Mouse (Mus musculus) kidney, adult 2 months (tissue): ENCODE results near the gene Eif4g3.

Experiments used
- CTCF ChIP-seq: fragments of 200-500 bp; conservative IDR thresholded peaks from 2 replicates; pipeline ENCODE4 v1.5.1; 2011; ENCODE audit warnings: low read depth, mild to moderate bottlenecking, control low read depth, low read length, moderate library complexity, mixed read lengths; ENCODE audit not compliant: insufficient read depth, insufficient read length
- POLR2A ChIP-seq: fragments of 200-500 bp; IDR thresholded peaks from one replicate; pipeline ENCODE4 v1.6.1; 2011; ENCODE audit warnings: low read depth, low read length, control low read depth

DNA sequence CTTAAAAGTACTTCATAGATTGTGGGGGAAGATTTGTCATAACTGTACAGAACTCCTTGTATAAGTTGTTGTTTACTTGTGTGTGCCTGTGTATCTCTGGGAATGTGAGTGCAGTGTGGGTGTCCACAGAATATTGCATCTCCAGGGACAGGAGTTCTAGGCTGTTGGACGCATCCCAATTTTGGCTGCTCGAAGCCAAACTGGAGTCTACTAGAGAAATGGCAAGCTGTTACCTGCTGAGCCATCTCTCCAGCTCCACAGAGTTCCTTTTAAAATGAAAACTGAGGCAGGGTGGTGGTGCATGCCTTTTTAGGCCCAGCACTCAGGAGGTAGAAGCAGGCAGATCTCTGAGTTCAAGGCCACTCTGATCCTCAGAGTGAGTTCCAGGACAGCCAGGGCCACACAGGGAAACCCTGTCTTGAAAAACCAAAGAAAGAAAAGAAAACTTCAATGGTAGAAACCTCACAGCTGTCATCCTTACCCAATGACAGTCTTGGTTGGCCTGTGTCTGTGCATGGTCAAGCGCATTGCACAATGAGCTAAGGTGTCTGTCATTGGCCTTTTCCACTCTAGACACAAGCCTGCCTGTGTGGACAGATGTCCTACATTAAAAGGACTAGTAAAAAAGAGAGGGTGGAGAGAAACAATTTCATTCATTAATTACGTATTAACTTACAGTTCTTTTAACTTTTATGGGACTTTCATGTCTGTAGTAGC is 17.1 kb downstream of the Eif4g3 start:
- no peak for TF ChIP-seq POLR2A
- no peak for TF ChIP-seq CTCF
